Mouse (Mus musculus): ENCODE data around the gene Rfx3. TPM values are rescaled to one million over a fixed set of nuclear protein-coding genes. Genes with fewer than 3 reads are reported as not detected.
A peak's percentile ranks its signal among the peaks of the same experiment; 100 is the strongest.

Gene Rfx3
- total and polyA plus RNA-seq, 2 experiments from 2014 or later, result 14.2 to 36.7 TPM

DNA sequence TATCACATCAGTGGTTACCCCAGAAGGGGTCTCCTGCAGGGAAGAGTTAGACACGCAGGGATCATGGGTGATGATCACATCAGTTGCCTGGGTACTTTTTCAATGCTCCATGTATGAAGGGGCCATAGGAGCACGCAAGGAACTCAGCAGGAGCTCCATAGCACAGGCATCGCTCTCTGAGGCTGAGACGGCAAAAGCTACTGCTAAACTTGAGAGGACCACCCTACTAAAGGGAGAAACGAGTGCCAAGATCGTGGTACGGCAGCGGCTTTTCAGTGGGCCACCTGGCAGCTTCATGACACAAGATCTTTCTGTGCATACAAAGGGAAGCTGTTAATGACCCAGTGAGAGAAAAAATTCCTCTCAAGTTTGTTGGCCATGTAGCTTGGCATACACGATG lies 250.7 kb downstream of the Rfx3 start:
- Histone ChIP-seq H3K4me1 (ENCODE audit: insufficient read depth, low read length) (no peaks in the 10 kb centered on the region), H3K27me3 (ENCODE audit: insufficient read depth, low read length) (no peaks in the 10 kb centered on the region), H3K27ac (ENCODE audit: low read depth, low read length) (no peak overlapping the region), H3K9ac (replicated peaks; ENCODE audit: low read length, poor library complexity, severe bottlenecking) (no peak overlapping the region), H3K4me2 (ENCODE audit: low read depth, low read length, poor library complexity, severe bottlenecking) (no peak overlapping the region), H3K36me3 (ENCODE audit: insufficient read depth, low read length) (no peaks in the 10 kb centered on the region), H3K9me3 (ENCODE audit: low read length) (no peaks in the 10 kb centered on the region), H3K4me3 (ENCODE audit: low read depth, low read length) (no peak overlapping the region)
- 88% methylated on average over 9 of the region's 9 CpGs for WGBS
- ATAC-seq (ENCODE audit: low FRiP score) (no peak), DNase-seq (ENCODE audit: low spot score) (peak; percentile 5)
- no peak for TF ChIP-seq CTCF (IDR thresholded peaks at IDR 0.05)

GRCm38 (mm10) chr19:27759347-27759746 lies 251.6 kb downstream of the Rfx3 start:
- Histone ChIP-seq H3K9me3 (ENCODE audit: low read length) (no peaks in the 10 kb centered on the region), H3K4me1 (ENCODE audit: insufficient read depth, low read length) (no peaks in the 10 kb centered on the region), H3K36me3 (ENCODE audit: insufficient read depth, low read length) (no peaks in the 10 kb centered on the region), H3K27ac (ENCODE audit: low read depth, low read length) (no peak overlapping the region), H3K4me3 (ENCODE audit: low read depth, low read length) (no peak overlapping the region), H3K4me2 (ENCODE audit: low read depth, low read length, poor library complexity, severe bottlenecking) (no peak overlapping the region), H3K27me3 (ENCODE audit: insufficient read depth, low read length) (no peaks in the 10 kb centered on the region), H3K9ac (replicated peaks; ENCODE audit: low read length, poor library complexity, severe bottlenecking) (no peak overlapping the region)
- WGBS, result 74% methylated on average over 8 of the region's 8 CpGs
- TF ChIP-seq CTCF (IDR thresholded peaks at IDR 0.05), result no peak
- no peak for DNase-seq (ENCODE audit: low spot score)
- ATAC-seq (ENCODE audit: low FRiP score), result no peak

GRCm38 (mm10) chr19:27747301-27747700 lies 263.7 kb downstream of the Rfx3 start:
- no peak overlapping the region for H3K27ac ChIP-seq (ENCODE audit: low read depth, low read length)
- H3K36me3 ChIP-seq (ENCODE audit: insufficient read depth, low read length), result no peaks in the 10 kb centered on the region
- TF ChIP-seq CTCF (IDR thresholded peaks at IDR 0.05), result no peak
- ATAC-seq (ENCODE audit: low FRiP score), result no peak
- H3K4me2 ChIP-seq (ENCODE audit: low read depth, low read length, poor library complexity, severe bottlenecking), result no peak overlapping the region
- DNase-seq (ENCODE audit: low spot score), result no peak
- no peaks in the 10 kb centered on the region for H3K9me3 ChIP-seq (ENCODE audit: low read length)
- no peak overlapping the region for H3K9ac ChIP-seq (replicated peaks; ENCODE audit: low read length, poor library complexity, severe bottlenecking)
- WGBS, result 96% methylated on average over 1 of the region's 1 CpGs
- H3K4me1 ChIP-seq (ENCODE audit: insufficient read depth, low read length), result no peaks in the 10 kb centered on the region
- no peak overlapping the region for H3K4me3 ChIP-seq (ENCODE audit: low read depth, low read length)
- H3K27me3 ChIP-seq (ENCODE audit: insufficient read depth, low read length), result no peaks in the 10 kb centered on the region

GRCm38 (mm10) chr19:27738908-27739307 lies 272.1 kb downstream of the Rfx3 start:
- ATAC-seq (ENCODE audit: low FRiP score) (no peak), DNase-seq (ENCODE audit: low spot score) (no peak)
- TF ChIP-seq CTCF (IDR thresholded peaks at IDR 0.05), result no peak
- Histone ChIP-seq H3K4me3 (ENCODE audit: low read depth, low read length) (no peak overlapping the region), H3K9ac (replicated peaks; ENCODE audit: low read length, poor library complexity, severe bottlenecking) (no peak overlapping the region), H3K27me3 (ENCODE audit: insufficient read depth, low read length) (no peaks in the 10 kb centered on the region), H3K27ac (ENCODE audit: low read depth, low read length) (no peak overlapping the region), H3K36me3 (ENCODE audit: insufficient read depth, low read length) (no peaks in the 10 kb centered on the region), H3K4me1 (ENCODE audit: insufficient read depth, low read length) (no peaks in the 10 kb centered on the region), H3K9me3 (ENCODE audit: low read length) (no peaks in the 10 kb centered on the region), H3K4me2 (ENCODE audit: low read depth, low read length, poor library complexity, severe bottlenecking) (no peak overlapping the region)
- 68% methylated on average over 8 of the region's 8 CpGs for WGBS

GRCm38 (mm10) chr19:27736571-27736970 lies 274.4 kb downstream of the Rfx3 start:
- TF ChIP-seq CTCF (IDR thresholded peaks at IDR 0.05), result no peak
- DNase-seq (ENCODE audit: low spot score) (no peak), ATAC-seq (ENCODE audit: low FRiP score) (no peak)
- WGBS, result 85% methylated on average over 2 of the region's 2 CpGs
- H3K4me2 ChIP-seq (ENCODE audit: low read depth, low read length, poor library complexity, severe bottlenecking), result no peak overlapping the region
- no peak overlapping the region for H3K27ac ChIP-seq (ENCODE audit: low read depth, low read length)
- no peak overlapping the region for H3K4me3 ChIP-seq (ENCODE audit: low read depth, low read length)
- no peaks in the 10 kb centered on the region for H3K4me1 ChIP-seq (ENCODE audit: insufficient read depth, low read length)
- H3K9ac ChIP-seq (replicated peaks; ENCODE audit: low read length, poor library complexity, severe bottlenecking), result no peak overlapping the region
- no peaks in the 10 kb centered on the region for H3K36me3 ChIP-seq (ENCODE audit: insufficient read depth, low read length)
- no peaks in the 10 kb centered on the region for H3K27me3 ChIP-seq (ENCODE audit: insufficient read depth, low read length)
- H3K9me3 ChIP-seq (ENCODE audit: low read length), result no peaks in the 10 kb centered on the region

DNA sequence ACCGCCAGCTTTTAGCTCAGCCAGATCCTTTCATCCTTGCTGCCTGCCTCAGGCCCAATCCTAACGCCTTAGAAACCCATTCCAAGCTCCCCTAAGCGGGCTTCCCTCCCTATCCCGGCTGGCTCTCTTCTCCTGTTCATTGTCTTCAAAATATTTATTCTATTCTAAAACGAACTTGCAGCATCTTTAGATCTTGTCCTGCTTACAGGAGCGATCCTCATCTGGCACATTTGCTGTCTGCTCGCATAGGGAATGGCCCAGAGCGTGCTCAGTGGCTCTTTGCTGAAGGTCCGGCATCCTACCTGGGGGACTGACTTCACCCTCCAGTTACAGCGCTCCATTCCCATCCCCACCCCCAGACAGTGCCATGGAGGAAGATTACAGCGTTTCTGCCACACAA lies 292.0 kb downstream of the Rfx3 start:
- no peaks in the 10 kb centered on the region for H3K9me3 ChIP-seq (ENCODE audit: low read length)
- no peak overlapping the region for H3K4me3 ChIP-seq (ENCODE audit: low read depth, low read length)
- H3K27me3 ChIP-seq (ENCODE audit: insufficient read depth, low read length), result no peaks in the 10 kb centered on the region
- H3K27ac ChIP-seq (ENCODE audit: low read depth, low read length), result 0 out of 2 replicates have a peak overlapping the region, but pooled peaks have one; percentile 18
- WGBS, result 56% methylated on average over 11 of the region's 11 CpGs
- no peak for DNase-seq (ENCODE audit: low spot score)
- TF ChIP-seq CTCF (IDR thresholded peaks at IDR 0.05), result no peak
- H3K9ac ChIP-seq (replicated peaks; ENCODE audit: low read length, poor library complexity, severe bottlenecking), result no peak overlapping the region
- no peaks in the 10 kb centered on the region for H3K36me3 ChIP-seq (ENCODE audit: insufficient read depth, low read length)
- no peaks in the 10 kb centered on the region for H3K4me1 ChIP-seq (ENCODE audit: insufficient read depth, low read length)
- no peak for ATAC-seq (ENCODE audit: low FRiP score)
- no peak overlapping the region for H3K4me2 ChIP-seq (ENCODE audit: low read depth, low read length, poor library complexity, severe bottlenecking)

All from midbrain, postnatal 0 days (tissue).